Mouse (Mus musculus) liver, embryonic 14.5 days (tissue): Measurements from ENCODE around the gene Gpatch2. TPM values are rescaled to one million over a fixed set of nuclear protein-coding genes. Genes with fewer than 3 reads are reported as not detected.

Experiments used
- ATAC-seq: fragments of 200-750 bp; cut with Nextera tagmentation; 2 replicates; pipeline ENCODE4 v1.8.0; 2017; ENCODE audit warnings: moderate number of reproducible peaks, mild to moderate bottlenecking, moderate library complexity; ENCODE audit not compliant: insufficient read depth
- DNase-seq, 3 experiments: peaks; one replicate each; pipeline ENCODE4 v3.0.0-alpha.2; 2012 to 2013; ENCODE audit warnings: low read depth in 3 of 3, low spot score in 3 of 3
- H3K27ac ChIP-seq: fragments of 300-500 bp; sonication (generic); 2 replicates; pipeline ENCODE4 v1.5.1; 2014; ENCODE audit warnings: moderate library complexity, mild to moderate bottlenecking, control low read depth, inconsistent platforms
- H3K27me3 ChIP-seq: fragments of 300-500 bp; sonication (generic); 2 replicates; pipeline ENCODE4 v1.6.1; 2014; ENCODE audit warnings: mild to moderate bottlenecking, low read length, moderate library complexity; ENCODE audit not compliant: control insufficient read depth, insufficient read depth
- H3K36me3 ChIP-seq: fragments of 300-500 bp; sonication (generic); replicated peaks from 2 replicates; pipeline ENCODE4 v1.6.1; 2014; ENCODE audit warnings: low read depth; ENCODE audit not compliant: control insufficient read depth, insufficient read depth
- H3K4me1 ChIP-seq, 2 experiments: fragments of 200-500 bp in 1 of 2; fragments of 300-500 bp in 1 of 2; sonication (generic) in 1 of 2; replicated peaks; 2 replicates each; pipeline ENCODE4 v1.6.1; 2012 to 2014; ENCODE audit warnings: antibody characterized with exemption in 1 of 2, inconsistent platforms in 1 of 2, low read length in 1 of 2; ENCODE audit not compliant: control insufficient read depth in 2 of 2, insufficient read depth in 2 of 2
- H3K4me2 ChIP-seq: fragments of 300-500 bp; sonication (generic); 2 replicates; pipeline ENCODE4 v1.6.1; 2014; ENCODE audit warnings: low read depth, mild to moderate bottlenecking, control low read depth, moderate library complexity
- H3K4me3 ChIP-seq, 2 experiments: fragments of 200-500 bp in 1 of 2; fragments of 300-500 bp in 1 of 2; sonication (generic) in 1 of 2; 2 replicates each; pipeline ENCODE4 v1.5.1; 2012 to 2014; ENCODE audit warnings: low read depth in 2 of 2, low read length in 2 of 2, mild to moderate bottlenecking in 2 of 2, control low read depth in 1 of 2, inconsistent platforms in 1 of 2, moderate library complexity in 1 of 2; ENCODE audit not compliant: insufficient read depth in 1 of 2
- H3K9ac ChIP-seq: fragments of 300-500 bp; sonication (generic); replicated peaks from 2 replicates; pipeline ENCODE4 v1.6.1; 2014; ENCODE audit warnings: mild to moderate bottlenecking, control low read depth, moderate library complexity
- H3K9me3 ChIP-seq: fragments of 300-500 bp; sonication (generic); 2 replicates; pipeline ENCODE4 v1.6.1; 2016; ENCODE audit warnings: low read length, mixed read lengths; ENCODE audit not compliant: control insufficient read depth
- CTCF ChIP-seq: IDR thresholded peaks from 2 replicates; pipeline ENCODE4 v1.5.1; 2016; ENCODE audit warnings: antibody characterized with exemption, low read depth, control low read depth
- EP300 ChIP-seq: IDR thresholded peaks from 2 replicates; pipeline ENCODE4 v1.6.1; 2016; ENCODE audit warnings: antibody characterized with exemption, low read depth
- WGBS: fragments of 180-500 bp; shearing (Covaris S2); extraction: QIAGEN DNeasy Blood & Tissue Kit; methylation state at CpG from one replicate; pipeline ENCODE4 v1.1.7; 2014; ENCODE audit not compliant: insufficient replicate concordance; 5-methylcytosine and 5-hydroxymethylcytosine counted together
- polyA plus RNA-seq, 2 experiments: library from polyadenylated mRNA; depleted of rRNA in 1 of 2; stranded (reverse) in 1 of 2; unstranded in 1 of 2; fragments of >200 nt; fragmentation: Nextera tagmentation in 1 of 2; extraction: Ambion mirVana in 1 of 2; gene quantifications; 2 replicates each; pipeline versions ENCODE4 v1.2.1 to v1.2.3; 2012 to 2014

The Gpatch2 gene
- polyA plus RNA-seq, 2 experiments = 3.3 to 4.0 TPM

- TF ChIP-seq EP300 (no peak), CTCF (0 out of 2 replicates have a peak, but pooled peaks have one; percentile 7)
- Histone ChIP-seq H3K4me2 (no peak overlapping the region), H3K4me3 (no peak overlapping the region), H3K27me3 (no peaks in the 10 kb centered on the region), H3K9ac (no peak overlapping the region), H3K27ac (no peak overlapping the region), H3K36me3 (no peaks in the 10 kb centered on the region), H3K9me3 (no peaks in the 10 kb centered on the region), H3K4me1 (no peaks in the 10 kb centered on the region)
- ATAC-seq (no peak), DNase-seq (no peak)
- WGBS = 33% methylated on average over 2 of the region's 2 CpGs
These were observed 151.5 kb downstream of the Gpatch2 start for GRCm38 (mm10) chr1:187366806-187367205.

- Histone ChIP-seq H3K4me3 (no peak overlapping the region), H3K27me3 (no peaks in the 10 kb centered on the region), H3K36me3 (no peaks in the 10 kb centered on the region), H3K9me3 (no peaks in the 10 kb centered on the region), H3K27ac (no peak overlapping the region), H3K4me1 (no peaks in the 10 kb centered on the region), H3K9ac (no peak overlapping the region), H3K4me2 (no peak overlapping the region)
- ATAC-seq (no peak), DNase-seq (no peak)
- WGBS = 47% methylated on average over 2 of the region's 2 CpGs
- TF ChIP-seq CTCF (no peak), EP300 (no peak)
These were observed 153.7 kb downstream of the Gpatch2 start for GRCm38 (mm10) chr1:187369049-187369448.

GRCm38 (mm10) chr1:187373506-187373905, 158.2 kb downstream of the Gpatch2 start:
- DNase-seq (no peak), ATAC-seq (no peak)
- Histone ChIP-seq H3K9ac (no peak overlapping the region), H3K4me2 (no peak overlapping the region), H3K27ac (no peak overlapping the region), H3K4me1 (0 out of 4 replicates have a peak, but pooled peaks cover 0 to 2% of the 10 kb centered on the region in 2 experiments), H3K27me3 (no peaks in the 10 kb centered on the region), H3K9me3 (no peaks in the 10 kb centered on the region), H3K36me3 (no peaks in the 10 kb centered on the region), H3K4me3 (no peak overlapping the region)
- TF ChIP-seq EP300 (no peak), CTCF (no peak)
- WGBS = 73% methylated on average over 6 of the region's 6 CpGs

- Histone ChIP-seq H3K27ac (no peak overlapping the region), H3K36me3 (no peaks in the 10 kb centered on the region), H3K9me3 (no peaks in the 10 kb centered on the region), H3K9ac (no peak overlapping the region), H3K4me3 (no peak overlapping the region), H3K27me3 (no peaks in the 10 kb centered on the region), H3K4me2 (no peak overlapping the region), H3K4me1 (0 out of 4 replicates have a peak, but pooled peaks cover 0 to 2% of the 10 kb centered on the region in 2 experiments)
- TF ChIP-seq CTCF = no peak
- no peak for TF ChIP-seq EP300
- DNase-seq (no peak), ATAC-seq (no peak)
- 81% methylated on average over 4 of the region's 4 CpGs for WGBS
These were observed 159.1 kb downstream of the Gpatch2 start for GRCm38 (mm10) chr1:187374418-187374817.

GRCm38 (mm10) chr1:187376946-187377671, 161.8 kb downstream of the Gpatch2 start:
- TF ChIP-seq EP300 (no peak), CTCF (no peak)
- Histone ChIP-seq H3K9ac (no peak overlapping the region), H3K27me3 (no peaks in the 10 kb centered on the region), H3K9me3 (no peaks in the 10 kb centered on the region), H3K4me2 (no peak overlapping the region), H3K36me3 (no peaks in the 10 kb centered on the region), H3K27ac (no peak overlapping the region), H3K4me1 (0 out of 4 replicates have a peak, but pooled peaks cover 0 to 2% of the 10 kb centered on the region in 2 experiments), H3K4me3 (no peak overlapping the region)
- no peak for DNase-seq
- WGBS = 57% methylated on average over 11 of the region's 11 CpGs
- no peak for ATAC-seq
